Mouse (Mus musculus): ENCODE results near the gene Gabrg3. TPM values are rescaled to one million over a fixed set of nuclear protein-coding genes. Genes with fewer than 3 reads are reported as not detected.

Gabrg3 gene
- total RNA-seq, 4 experiments from 2014 or later: 0.03 to 0.05 (median 0.03) TPM; not detected in 1

Other genes with a start within 250 kb of the Gabrg3 start
- gene Gabrb3, start 32.5 kb upstream of the Gabrg3 start, total RNA-seq (2022): under 1 TPM; 0.37 to 0.75 (median 0.43) TPM
- gene Gabra5, start 122.9 kb upstream of the Gabrg3 start, total RNA-seq (2022): not detected

All from heart, adult 8-10 months (tissue).